Mouse (Mus musculus) midbrain, embryonic 15.5 days (tissue): ENCODE data around the gene Rph3a. TPM values are rescaled to one million over a fixed set of nuclear protein-coding genes. Genes with fewer than 3 reads are reported as not detected.

Experiments
- ATAC-seq: fragments of 200-750 bp; cut with Nextera tagmentation; replicated peaks from 2 replicates; pipeline ENCODE4 v1.8.0; 2017; ENCODE audit warnings: moderate TSS enrichment
- H3K27ac ChIP-seq: fragments of 300-500 bp; sonication (generic); 2 replicates; pipeline ENCODE4 v1.5.1; 2015; ENCODE audit warnings: mild to moderate bottlenecking, inconsistent platforms
- H3K27me3 ChIP-seq: fragments of 300-500 bp; sonication (generic); replicated peaks from 2 replicates; pipeline ENCODE4 v1.6.1; 2015; ENCODE audit warnings: inconsistent platforms
- H3K36me3 ChIP-seq: fragments of 300-500 bp; sonication (generic); replicated peaks from 2 replicates; pipeline ENCODE4 v1.6.1; 2015; ENCODE audit warnings: inconsistent platforms
- H3K4me1 ChIP-seq: fragments of 300-500 bp; sonication (generic); 2 replicates; pipeline ENCODE4 v1.6.1; 2015; ENCODE audit warnings: inconsistent platforms
- H3K4me2 ChIP-seq: fragments of 300-500 bp; sonication (generic); 2 replicates; pipeline ENCODE4 v1.6.1; 2015; ENCODE audit warnings: inconsistent platforms, mild to moderate bottlenecking, moderate library complexity
- H3K4me3 ChIP-seq: fragments of 300-500 bp; sonication (generic); 2 replicates; pipeline ENCODE4 v1.5.1; 2015; ENCODE audit warnings: mild to moderate bottlenecking, inconsistent platforms
- H3K9ac ChIP-seq: fragments of 300-500 bp; sonication (generic); 2 replicates; pipeline ENCODE4 v1.6.1; 2015; ENCODE audit warnings: mild to moderate bottlenecking, inconsistent platforms
- H3K9me3 ChIP-seq: fragments of 300-500 bp; sonication (generic); 2 replicates; pipeline ENCODE4 v1.6.1; 2016; ENCODE audit warnings: inconsistent platforms
- WGBS: fragments of 180-500 bp; shearing (Covaris S2); methylation state at CpG from one replicate; pipeline ENCODE4 v1.1.7; 2015; ENCODE audit warnings: mixed read lengths; 5-methylcytosine and 5-hydroxymethylcytosine counted together
- polyA plus RNA-seq: library from polyadenylated mRNA; unstranded; fragments of >200 nt; fragmentation: Nextera tagmentation; extraction: Ambion mirVana; gene quantifications from 2 replicates; pipeline ENCODE4 v1.2.1, GENCODE M21; 2015

The Rph3a gene
- polyA plus RNA-seq, 1 experiment from 2014 or later = 27.9 TPM

- H3K4me3 ChIP-seq = peak overlapping the region; percentile 40
- WGBS = 6% methylated on average over 15 of the region's 15 CpGs
- H3K9me3 ChIP-seq = no peaks in the 10 kb centered on the region
- peak overlapping the region; percentile 61 for H3K27ac ChIP-seq
- no peaks in the 10 kb centered on the region for H3K36me3 ChIP-seq
- H3K27me3 ChIP-seq = no peaks in the 10 kb centered on the region; the same call in 1 of the 2 replicates
- peak overlapping the region; percentile 43 for H3K9ac ChIP-seq
- peak overlapping the region; percentile 54 for H3K4me2 ChIP-seq
- peak; percentile 31; the same call in 1 of the 2 replicates for ATAC-seq
- peaks cover 55% of the 10 kb centered on the region for H3K4me1 ChIP-seq
These were observed 1.3 kb downstream of the Rph3a start for GRCm38 (mm10) chr5:121008411-121009239.

GRCm38 (mm10) chr5:121007563-121007962, 2.3 kb downstream of the Rph3a start:
- Histone ChIP-seq H3K9me3 (no peaks in the 10 kb centered on the region), H3K4me3 (peak overlapping the region; percentile 40; the same call in 1 of the 2 replicates), H3K36me3 (no peaks in the 10 kb centered on the region), H3K4me2 (peak overlapping the region; percentile 54), H3K4me1 (peaks cover 61% of the 10 kb centered on the region), H3K27me3 (no peaks in the 10 kb centered on the region; the same call in 1 of the 2 replicates), H3K27ac (no peak overlapping the region), H3K9ac (no peak overlapping the region)
- no peak for ATAC-seq
- WGBS = 77% methylated on average over 3 of the region's 3 CpGs

GRCm38 (mm10) chr5:121007130-121007529, 2.8 kb downstream of the Rph3a start:
- Histone ChIP-seq H3K4me2 (peak overlapping the region; percentile 54; the same call in 1 of the 2 replicates), H3K9me3 (no peaks in the 10 kb centered on the region), H3K27me3 (no peaks in the 10 kb centered on the region; the same call in 1 of the 2 replicates), H3K27ac (no peak overlapping the region), H3K4me3 (no peak overlapping the region), H3K36me3 (no peaks in the 10 kb centered on the region), H3K9ac (no peak overlapping the region), H3K4me1 (peaks cover 59% of the 10 kb centered on the region)
- WGBS = 82% methylated on average over 8 of the region's 8 CpGs
- no peak for ATAC-seq

GRCm38 (mm10) chr5:121006176-121006575, 3.7 kb downstream of the Rph3a start:
- Histone ChIP-seq H3K9ac (no peak overlapping the region), H3K4me2 (no peak overlapping the region), H3K9me3 (no peaks in the 10 kb centered on the region), H3K4me1 (peaks cover 57% of the 10 kb centered on the region), H3K27ac (no peak overlapping the region), H3K36me3 (no peaks in the 10 kb centered on the region), H3K27me3 (no peaks in the 10 kb centered on the region; the same call in 1 of the 2 replicates), H3K4me3 (no peak overlapping the region)
- no peak for ATAC-seq
- WGBS = 66% methylated on average over 3 of the region's 4 CpGs

GRCm38 (mm10) chr5:121003781-121004180, 6.1 kb downstream of the Rph3a start:
- peak overlapping the region; percentile 20 for H3K4me3 ChIP-seq
- peaks cover 39% of the 10 kb centered on the region for H3K4me1 ChIP-seq
- ATAC-seq = no peak
- no peaks in the 10 kb centered on the region; the same call in 1 of the 2 replicates for H3K27me3 ChIP-seq
- peak overlapping the region; percentile 70 for H3K27ac ChIP-seq
- 19% methylated on average over 17 of the region's 17 CpGs for WGBS
- no peaks in the 10 kb centered on the region for H3K9me3 ChIP-seq
- H3K36me3 ChIP-seq = no peaks in the 10 kb centered on the region
- H3K9ac ChIP-seq = peak overlapping the region; percentile 32; the same call in 1 of the 2 replicates
- H3K4me2 ChIP-seq = peak overlapping the region; percentile 51

- Histone ChIP-seq H3K4me2 (no peak overlapping the region), H3K9ac (no peak overlapping the region), H3K36me3 (no peaks in the 10 kb centered on the region), H3K4me3 (no peak overlapping the region), H3K27ac (no peak overlapping the region), H3K9me3 (no peaks in the 10 kb centered on the region), H3K27me3 (no peaks in the 10 kb centered on the region), H3K4me1 (peaks cover 15% of the 10 kb centered on the region)
- WGBS = 34% methylated on average over 12 of the region's 12 CpGs
- no peak for ATAC-seq
These were observed 10.3 kb downstream of the Rph3a start for GRCm38 (mm10) chr5:120999573-120999972.

GRCm38 (mm10) chr5:120988373-120988772, 21.5 kb downstream of the Rph3a start:
- no peak for ATAC-seq

GRCm38 (mm10) chr5:120983029-120983428, 26.9 kb downstream of the Rph3a start:
- 78% methylated on average over 1 of the region's 1 CpGs for WGBS
- H3K9ac ChIP-seq = no peak overlapping the region
- ATAC-seq = no peak

More at GRCm38 (mm10) chr5:120988373-120988772, 21.5 kb downstream of the Rph3a start:
- WGBS = 95% methylated on average over 3 of the region's 3 CpGs
- H3K27me3 ChIP-seq = no peaks in the 10 kb centered on the region
- no peaks in the 10 kb centered on the region for H3K9me3 ChIP-seq
- H3K27ac ChIP-seq = no peak overlapping the region
- H3K4me1 ChIP-seq = no peaks in the 10 kb centered on the region
- H3K36me3 ChIP-seq = no peaks in the 10 kb centered on the region
- H3K4me2 ChIP-seq = no peak overlapping the region
- H3K9ac ChIP-seq = no peak overlapping the region
- H3K4me3 ChIP-seq = no peak overlapping the region

GRCm38 (mm10) chr5:120981211-120981610, 28.7 kb downstream of the Rph3a start:
- WGBS = 90% methylated on average over 11 of the region's 11 CpGs
- Histone ChIP-seq H3K4me1 (no peaks in the 10 kb centered on the region), H3K4me2 (no peak overlapping the region), H3K4me3 (no peak overlapping the region), H3K27me3 (no peaks in the 10 kb centered on the region), H3K9ac (no peak overlapping the region), H3K9me3 (no peaks in the 10 kb centered on the region), H3K27ac (no peak overlapping the region), H3K36me3 (no peaks in the 10 kb centered on the region)
- ATAC-seq = no peak

More at GRCm38 (mm10) chr5:120983029-120983428, 26.9 kb downstream of the Rph3a start:
- Histone ChIP-seq H3K36me3 (no peaks in the 10 kb centered on the region), H3K27me3 (no peaks in the 10 kb centered on the region), H3K27ac (no peak overlapping the region), H3K9me3 (no peaks in the 10 kb centered on the region), H3K4me3 (no peak overlapping the region), H3K4me2 (no peak overlapping the region), H3K4me1 (no peaks in the 10 kb centered on the region)

- Histone ChIP-seq H3K27ac (no peak overlapping the region), H3K4me1 (no peaks in the 10 kb centered on the region), H3K36me3 (no peaks in the 10 kb centered on the region), H3K4me3 (no peak overlapping the region), H3K27me3 (no peaks in the 10 kb centered on the region), H3K4me2 (no peak overlapping the region), H3K9me3 (no peaks in the 10 kb centered on the region), H3K9ac (no peak overlapping the region)
- ATAC-seq = no peak
- 87% methylated on average over 2 of the region's 2 CpGs for WGBS
These were observed 29.8 kb downstream of the Rph3a start for GRCm38 (mm10) chr5:120980116-120980515.

GRCm38 (mm10) chr5:120976138-120976537, 33.8 kb downstream of the Rph3a start:
- Histone ChIP-seq H3K4me3 (no peak overlapping the region), H3K4me2 (no peak overlapping the region), H3K4me1 (no peaks in the 10 kb centered on the region), H3K27ac (no peak overlapping the region), H3K9me3 (no peaks in the 10 kb centered on the region), H3K9ac (no peak overlapping the region), H3K36me3 (no peaks in the 10 kb centered on the region), H3K27me3 (no peaks in the 10 kb centered on the region)
- WGBS = 45% methylated on average over 3 of the region's 3 CpGs
- ATAC-seq = no peak

- H3K4me2 ChIP-seq = no peak overlapping the region
- no peak overlapping the region for H3K27ac ChIP-seq
- H3K4me3 ChIP-seq = no peak overlapping the region
- H3K27me3 ChIP-seq = no peaks in the 10 kb centered on the region; the same call in 1 of the 2 replicates
- H3K36me3 ChIP-seq = no peaks in the 10 kb centered on the region
- no peak overlapping the region for H3K9ac ChIP-seq
- no peaks in the 10 kb centered on the region for H3K9me3 ChIP-seq
- H3K4me1 ChIP-seq = no peaks in the 10 kb centered on the region
- 57% methylated on average over 8 of the region's 8 CpGs for WGBS
- no peak for ATAC-seq
These were observed 35.4 kb downstream of the Rph3a start for GRCm38 (mm10) chr5:120974522-120974921.
